9 mouse cellular contexts compared by ENCODE assay signal in the genomic region with DNA sequence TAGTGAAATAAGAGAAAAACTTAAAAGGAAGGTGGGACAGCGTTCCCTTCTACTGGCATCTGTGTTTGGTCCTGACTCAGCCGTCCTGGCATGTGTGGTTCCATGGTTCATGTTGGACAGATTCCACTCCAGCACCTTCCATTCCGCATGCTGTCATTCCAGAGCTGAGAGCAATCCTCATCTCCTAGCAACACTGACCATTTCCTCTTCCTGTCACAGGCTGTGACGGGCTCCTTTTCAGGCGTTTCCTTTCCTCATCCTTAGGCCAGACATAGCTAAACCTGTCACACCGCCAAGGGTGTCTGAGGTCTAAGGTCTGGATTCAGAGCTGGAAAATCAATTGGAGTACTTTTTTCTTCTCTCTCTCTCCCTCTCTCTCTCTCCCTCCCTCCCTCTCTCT. TPM values are rescaled to one million over a fixed set of nuclear protein-coding genes. Genes with fewer than 3 reads are reported as not detected.
DNase-seq lines count a peak whose midpoint lies in the region; ATAC-seq and TF ChIP-seq lines count a peak whose summit lies in the region.
"Had no signal": no experiment of that assay in that cellular context is flagged by ENCODE, and none has a peak within 500 bp of the region (broad histone marks: within the 10 kb centered on the region; RNA-seq: fewer than 3 reads in every experiment).

No protein-coding gene starts in this region.

- H3K9ac ChIP-seq in lung, postnatal 0 days (replicated peaks; ENCODE audit: low read depth), result no peak overlapping the region

- H3K9me3 ChIP-seq in lung, postnatal 0 days (ENCODE audit: low read length), result no peaks in the 10 kb centered on the region
- H3K9me3 ChIP-seq: hindbrain, embryonic 10.5 days had no signal

- no peak for TF ChIP-seq EP300 in lung, postnatal 0 days (IDR thresholded peaks at IDR 0.05)

- no peak overlapping the region for H3K4me2 ChIP-seq in lung, postnatal 0 days (replicated peaks; ENCODE audit: low read depth, low read length)

- TF ChIP-seq CTCF in lung, postnatal 0 days (IDR thresholded peaks at IDR 0.05), result no peak

- peak; percentile 84 for ATAC-seq in lung, postnatal 0 days

- H3K27ac ChIP-seq in lung, postnatal 0 days (ENCODE audit: low read length), result no peak overlapping the region
- H3K27ac ChIP-seq: hindbrain, embryonic 10.5 days had no signal

- intact Hi-C loops in heart, postnatal 10 days (cut with DNase I), result no loop called here

- WGBS in lung, postnatal 0 days, result 23% methylated on average over 6 of the region's 6 CpGs

- DNase-seq in embryo, embryonic 11 days, result peak; percentile 30
- no peak for DNase-seq in embryo, embryonic 9.5 days (ENCODE audit: extremely low spot score)
- peak; percentile 26 for DNase-seq in ZHBTc4 (ENCODE audit: low read depth, low spot score)
- DNase-seq in heart, postnatal 10 days, result peak; percentile 59 to 64
- peak; percentile 59 for DNase-seq in lung, postnatal 0 days (ENCODE audit: low spot score)
- no peak for DNase-seq in right cerebral cortex, postnatal 36 days (ENCODE audit: low spot score in 2 of 2)
- DNase-seq in ovary, postnatal 10 days (ENCODE audit: low spot score), result no peak
- DNase-seq in ovary, postnatal 14 days (ENCODE audit: low spot score), result no peak

- H3K4me1 ChIP-seq in lung, postnatal 0 days (ENCODE audit: insufficient read depth, low read depth, low read length), result no peaks in the 10 kb centered on the region
- H3K4me1 ChIP-seq: hindbrain, embryonic 10.5 days had no signal

- H3K27me3 ChIP-seq in lung, postnatal 0 days (replicated peaks; ENCODE audit: insufficient read depth, low read length), result no peaks in the 10 kb centered on the region

- no peaks in the 10 kb centered on the region for H3K36me3 ChIP-seq in lung, postnatal 0 days (ENCODE audit: insufficient read depth, low read length)
- H3K36me3 ChIP-seq: hindbrain, embryonic 10.5 days had no signal

- H3K4me3 ChIP-seq in lung, postnatal 0 days (ENCODE audit: low read depth, low read length), result no peak overlapping the region
- H3K4me3 ChIP-seq: hindbrain, embryonic 10.5 days had no signal

RNA-seq across cellular contexts. Expression of a gene that starts 40.5 kb away (rescaled TPM):
- 1 to 10 TPM; 5.7 to 6.8 TPM for total RNA-seq in heart, postnatal 10 days (2021)
- 1.5 and 1.6 TPM in 2 replicates for polyA plus RNA-seq in lung, postnatal 0 days (2015; fragmentation: Nextera tagmentation; extraction: Ambion mirVana)

Comparison
In these comparisons a context has a peak if more than half of its experiments do, and no peak if none do; other contexts are left out.
1. DNase-seq: peak in embryo, embryonic 11 days (single experiment), ZHBTc4 (single experiment), heart, postnatal 10 days (2 of 2) and lung, postnatal 0 days (single experiment); none in embryo, embryonic 9.5 days (single experiment), right cerebral cortex, postnatal 36 days (0 of 2), ovary, postnatal 10 days (single experiment) and ovary, postnatal 14 days (single experiment).